Mouse (Mus musculus) CD4-positive helper T cell, adult 2 months (primary cell): ENCODE measurements around the gene Egfr.

Experiments
- DNase-seq: peaks from one replicate; pipeline ENCODE4 v3.0.0-alpha.2; 2012; ENCODE audit warnings: low read depth, missing footprints, low spot score

Egfr gene

DNA sequence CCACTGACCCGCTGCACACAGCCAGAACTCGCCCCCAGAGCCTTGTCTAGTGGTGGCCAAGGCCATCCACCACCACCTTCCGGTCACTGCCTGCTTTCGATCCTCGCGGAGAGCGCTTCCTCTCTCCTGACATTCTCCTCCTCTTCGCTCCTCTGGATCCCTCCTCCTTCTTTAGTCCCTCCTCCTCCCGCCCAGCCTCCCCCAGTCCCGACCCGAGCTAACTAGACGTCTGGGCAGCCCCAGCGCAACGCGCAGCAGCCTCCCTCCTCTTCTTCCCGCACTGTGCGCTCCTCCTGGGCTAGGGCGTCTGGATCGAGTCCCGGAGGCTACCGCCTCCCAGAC, at the start of gene Egfr:
Egfr (plus strand) TSS at position 197 of the 342 bp plus-strand sequence.
- no peak for DNase-seq

DNA sequence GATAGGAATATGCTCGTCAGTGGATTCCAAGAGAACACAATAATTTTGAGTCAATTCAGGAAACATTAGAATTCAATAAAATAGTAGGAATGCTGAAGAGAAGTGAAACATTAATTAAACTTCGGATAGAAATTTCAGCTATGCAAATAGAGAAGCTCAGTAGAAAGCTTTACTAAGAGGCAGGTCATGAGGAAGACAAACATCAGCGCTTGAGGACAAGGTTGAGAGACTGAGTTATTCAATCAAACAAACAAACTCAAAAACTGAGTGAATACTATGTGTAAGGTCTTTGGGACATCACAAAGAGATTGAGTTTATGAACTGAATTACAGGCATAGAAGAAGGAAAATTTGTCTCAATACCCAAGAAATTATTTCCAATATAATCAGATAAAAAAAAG, 48.8 kb upstream of the Egfr start:
- DNase-seq = no peak

DNA sequence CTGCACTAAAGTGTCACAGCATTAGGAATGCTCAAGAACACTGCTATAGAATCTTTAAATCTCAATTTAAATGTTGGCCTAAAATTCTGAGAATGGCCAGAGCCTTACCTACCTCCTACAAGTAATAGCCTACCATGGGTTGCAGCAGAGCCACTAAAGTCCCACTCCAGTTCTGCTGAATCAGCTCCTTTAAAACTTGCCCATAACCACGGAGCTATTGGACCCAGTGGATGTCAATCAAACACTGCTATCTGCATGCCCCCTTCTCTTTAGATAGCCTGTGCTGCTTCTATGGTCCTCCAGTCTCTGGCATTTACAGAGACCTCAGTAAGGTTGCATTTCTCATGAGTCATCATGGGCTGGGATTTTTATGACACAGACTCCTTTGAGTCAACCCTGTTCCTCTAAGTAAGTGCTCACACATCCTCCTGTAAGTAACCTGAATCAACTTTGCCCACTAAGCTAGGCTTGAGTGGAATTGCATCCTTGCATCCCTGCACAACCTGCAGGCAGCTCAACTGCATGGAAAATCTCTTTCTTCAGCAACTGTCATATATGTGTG, 16.8 kb upstream of the Egfr start:
- DNase-seq = no peak

DNA sequence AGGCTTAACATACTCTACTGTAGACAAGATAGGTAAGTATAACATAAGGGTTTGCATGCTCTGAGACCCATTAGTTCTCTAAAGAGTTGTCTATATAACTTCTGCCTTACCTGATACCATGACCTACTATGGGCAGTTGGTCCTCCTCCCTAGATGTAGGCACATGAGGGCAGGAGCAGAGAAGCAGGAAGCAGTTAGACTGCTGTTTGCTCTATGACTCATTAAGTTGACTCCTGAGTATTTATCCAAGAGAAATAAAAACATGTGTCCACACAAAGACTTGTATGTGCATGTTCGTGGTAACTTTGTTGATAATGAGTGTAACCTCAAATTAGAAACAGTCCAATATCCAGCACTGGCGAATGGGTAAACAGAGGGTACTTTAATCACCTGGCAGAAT, 14.7 kb upstream of the Egfr start:
- DNase-seq = no peak

DNA sequence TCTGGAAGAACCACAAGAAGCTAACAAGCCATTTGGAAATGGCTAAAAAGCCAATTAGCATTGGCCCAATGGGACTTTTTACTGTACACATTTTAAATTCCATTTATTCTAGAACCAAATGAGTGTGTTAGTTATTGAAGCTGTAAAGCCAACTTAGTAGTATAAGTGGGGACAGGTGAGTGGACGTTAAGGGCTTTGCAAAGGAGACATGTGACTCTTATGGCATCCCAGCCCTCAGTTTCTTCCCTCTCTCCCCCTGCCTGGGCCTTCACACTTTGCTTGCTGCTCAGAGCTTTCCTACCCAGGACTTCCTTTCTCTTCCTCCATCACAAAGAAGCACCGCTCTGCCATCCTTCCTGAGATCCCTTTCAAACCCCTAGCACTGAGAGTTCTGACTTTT, 13.3 kb upstream of the Egfr start:
- no peak for DNase-seq

DNA sequence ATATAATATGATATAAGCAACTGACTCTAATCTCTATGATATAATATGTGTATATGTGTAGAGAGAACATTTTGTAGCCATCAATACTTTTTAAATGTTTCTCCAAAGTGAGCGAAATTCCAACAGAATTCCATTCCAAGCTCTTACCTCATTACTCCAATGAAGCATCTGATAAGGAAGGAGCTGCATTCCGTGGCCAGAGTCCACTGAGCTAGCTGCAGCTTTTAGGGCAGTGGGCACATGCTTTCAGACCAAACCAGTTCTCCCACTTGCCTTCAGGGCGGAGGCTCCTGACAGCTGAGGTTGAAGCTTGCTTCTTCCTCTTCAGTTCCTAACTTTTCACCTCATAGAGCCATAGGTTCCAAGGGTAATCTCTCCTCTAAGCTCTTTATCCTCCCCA, 12.8 kb upstream of the Egfr start:
- no peak for DNase-seq

DNA sequence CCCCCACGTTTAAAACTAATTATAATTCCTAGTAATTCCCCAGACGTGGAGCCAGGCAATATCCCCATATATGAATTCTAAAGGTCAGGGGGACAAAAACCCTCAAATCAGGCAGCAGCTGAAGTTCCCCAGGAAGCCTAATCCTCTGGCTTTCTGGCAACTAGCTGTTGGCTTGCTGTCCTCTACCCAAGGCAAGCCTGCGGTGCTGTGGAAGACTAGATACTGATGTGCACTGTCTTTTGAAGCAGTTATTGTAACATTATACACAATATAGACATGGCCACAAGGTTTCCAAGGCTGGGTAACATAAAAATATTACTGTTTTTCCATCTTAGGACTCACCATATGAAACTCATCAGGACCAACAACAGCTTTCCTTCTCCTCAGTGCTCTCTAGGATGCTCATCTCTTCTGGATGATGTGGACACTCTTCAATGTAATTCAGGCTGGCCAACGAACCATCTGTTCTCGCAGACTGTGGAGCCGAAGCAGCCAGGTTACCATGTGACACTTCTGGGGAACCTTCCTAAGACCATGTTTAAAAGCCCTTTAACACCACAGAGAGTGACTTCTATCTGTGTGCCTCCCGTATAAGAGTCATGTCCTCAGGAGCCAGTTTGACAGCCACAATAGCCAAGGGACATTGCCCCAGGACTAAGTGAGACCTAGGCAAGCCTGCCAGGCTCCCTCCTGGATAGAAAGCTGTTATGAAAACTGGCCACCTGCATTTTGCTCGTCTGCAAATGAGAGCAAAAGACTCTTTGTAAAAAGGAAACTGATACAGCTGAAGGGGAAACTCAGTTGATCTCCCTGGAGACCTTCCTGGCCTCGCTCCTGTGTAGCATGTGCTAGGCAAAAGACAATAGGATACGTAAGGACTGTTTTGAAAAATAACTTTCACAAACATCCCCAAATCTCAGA, 11.1 kb upstream of the Egfr start:
- DNase-seq = no peak

DNA sequence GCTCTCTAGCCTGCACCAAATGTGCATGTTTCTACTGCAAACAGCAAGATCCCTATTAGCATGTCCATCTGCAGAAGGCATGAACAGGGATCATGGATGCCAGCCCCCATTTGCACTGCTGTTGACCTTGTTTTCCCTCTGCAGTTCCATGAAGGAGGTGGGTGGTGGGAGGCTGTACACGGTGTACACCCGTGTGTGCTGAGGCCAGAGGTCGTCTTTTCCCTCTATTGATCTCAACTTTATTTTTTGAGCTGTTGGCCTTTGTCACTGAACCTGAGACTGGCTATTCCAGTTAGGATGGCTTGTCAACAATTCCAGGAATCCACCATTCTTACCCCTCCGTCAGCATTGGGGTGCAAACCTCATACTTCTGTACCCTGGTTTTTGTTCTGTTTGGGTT, 9.8 kb upstream of the Egfr start:
- no peak for DNase-seq

DNA sequence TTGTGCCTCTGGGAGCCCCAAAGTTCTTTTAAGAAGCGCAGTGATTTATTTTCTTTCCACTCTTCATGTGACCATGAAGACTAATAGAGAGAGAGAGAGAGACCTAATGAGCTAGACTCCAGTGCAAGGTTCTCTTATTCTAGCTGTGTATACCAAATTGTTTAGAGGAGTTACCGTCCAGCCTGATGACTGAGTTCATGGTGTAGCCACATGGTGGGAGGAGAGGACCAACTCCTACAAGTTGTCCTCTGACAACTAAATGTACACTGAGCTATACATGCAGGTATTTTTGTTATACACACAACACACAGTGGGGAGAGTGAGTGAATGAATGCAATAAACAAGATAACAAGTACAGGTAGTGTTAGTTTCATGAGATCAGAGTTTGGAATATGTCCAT, 9.2 kb upstream of the Egfr start:
- DNase-seq = no peak

DNA sequence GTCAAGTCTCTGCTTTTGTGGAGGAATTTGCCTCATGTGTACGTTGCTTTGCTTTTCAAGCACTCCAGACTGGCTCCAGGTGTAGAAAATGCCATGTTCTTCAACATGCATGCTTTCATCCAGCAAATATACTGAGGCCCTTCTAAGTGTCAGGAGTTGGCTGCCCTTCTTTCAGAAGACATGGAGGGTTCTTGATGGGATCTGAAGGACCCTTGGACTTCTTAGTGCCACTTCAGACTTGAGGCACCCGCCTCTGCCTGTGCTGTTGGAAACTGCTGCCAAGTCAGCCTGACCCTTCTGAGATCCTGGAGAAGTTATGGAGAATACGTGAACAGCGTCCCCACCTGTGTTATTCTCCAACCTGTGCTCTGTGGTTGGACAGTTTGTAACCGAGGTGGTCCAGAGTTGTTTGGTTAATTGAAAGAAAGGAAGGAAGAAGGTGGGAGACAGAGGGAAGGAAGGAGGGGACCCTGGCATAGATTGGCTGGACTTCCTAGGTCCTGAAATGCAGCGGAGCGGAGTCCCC, 483 bp upstream of the Egfr start:
- no peak for DNase-seq

DNA sequence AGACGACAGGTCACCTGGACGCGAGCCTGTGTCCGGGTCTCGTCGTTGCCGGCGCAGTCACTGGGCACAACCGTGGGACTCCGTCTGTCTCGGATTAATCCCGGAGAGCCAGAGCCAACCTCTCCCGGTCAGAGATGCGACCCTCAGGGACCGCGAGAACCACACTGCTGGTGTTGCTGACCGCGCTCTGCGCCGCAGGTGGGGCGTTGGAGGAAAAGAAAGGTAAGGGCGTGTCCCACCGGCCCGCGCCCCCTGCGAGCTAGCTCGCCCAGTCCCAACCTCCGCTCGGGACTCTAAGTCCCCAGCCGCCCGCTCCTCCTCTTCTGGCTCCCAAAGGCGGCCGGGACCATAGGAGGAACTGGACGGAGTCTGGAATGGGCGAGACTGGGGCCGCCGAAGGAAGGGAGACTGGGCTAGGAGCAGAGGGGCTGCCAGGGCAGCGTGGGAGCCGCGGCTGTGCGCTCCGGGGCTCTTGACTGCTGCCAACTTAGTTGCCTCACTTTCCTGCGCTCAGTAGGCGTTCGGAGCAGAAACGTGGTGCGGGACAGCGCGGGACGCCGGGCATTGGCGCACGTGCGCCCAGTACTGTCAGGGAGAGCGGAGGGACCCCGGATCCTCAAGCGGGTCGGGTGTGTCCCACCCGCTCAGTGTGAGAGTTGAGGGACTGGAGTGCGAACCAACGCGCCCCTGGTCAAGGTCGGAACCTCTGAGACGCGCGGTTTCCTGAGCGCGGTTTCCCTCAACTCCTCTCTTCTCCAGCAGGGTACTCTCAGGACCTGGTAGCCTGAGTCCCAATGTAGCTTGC, 548 bp downstream of the Egfr start:
- DNase-seq = no peak

DNA sequence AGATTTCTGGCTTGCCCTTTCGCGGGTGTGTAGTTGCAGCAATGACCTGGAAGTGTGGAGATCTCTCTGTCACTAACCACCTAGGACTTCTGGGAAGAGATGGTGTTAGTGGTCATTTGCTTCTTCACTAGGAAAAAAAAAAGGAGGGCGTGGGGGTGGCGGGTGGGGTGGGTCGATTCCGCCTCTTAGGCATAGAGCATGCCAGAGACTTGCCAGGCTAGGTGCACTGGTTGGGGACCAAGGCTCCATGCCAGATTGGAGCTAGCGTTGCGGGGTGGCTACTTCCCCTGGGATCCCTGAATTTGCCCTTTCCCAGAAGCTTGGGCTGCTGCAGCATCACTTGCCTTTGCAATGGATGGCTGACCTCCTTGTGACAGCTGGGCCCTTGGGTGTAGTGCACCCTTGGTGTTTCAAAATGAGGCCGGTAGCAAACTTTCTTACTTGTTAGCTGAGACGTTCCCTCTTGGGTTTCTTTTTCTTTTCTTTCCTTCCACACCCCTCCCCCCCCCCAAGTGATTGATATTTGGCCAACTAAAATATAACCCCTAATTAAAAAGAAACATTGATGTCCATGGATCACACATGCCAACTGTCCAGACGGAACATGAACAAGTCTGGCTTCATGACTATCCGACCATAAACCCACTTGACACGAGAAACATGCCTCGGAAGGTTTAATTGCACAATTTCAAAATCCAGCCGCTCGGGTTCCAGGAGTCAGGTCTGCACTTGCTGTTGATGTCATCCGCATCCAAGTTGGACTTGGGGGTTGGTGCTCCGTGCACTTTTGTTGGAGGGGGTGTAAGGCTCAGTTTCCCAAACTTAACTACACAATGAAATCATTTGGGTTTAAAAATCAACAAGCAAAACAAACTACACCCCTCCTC, 1.4 kb downstream of the Egfr start:
- DNase-seq = no peak

DNA sequence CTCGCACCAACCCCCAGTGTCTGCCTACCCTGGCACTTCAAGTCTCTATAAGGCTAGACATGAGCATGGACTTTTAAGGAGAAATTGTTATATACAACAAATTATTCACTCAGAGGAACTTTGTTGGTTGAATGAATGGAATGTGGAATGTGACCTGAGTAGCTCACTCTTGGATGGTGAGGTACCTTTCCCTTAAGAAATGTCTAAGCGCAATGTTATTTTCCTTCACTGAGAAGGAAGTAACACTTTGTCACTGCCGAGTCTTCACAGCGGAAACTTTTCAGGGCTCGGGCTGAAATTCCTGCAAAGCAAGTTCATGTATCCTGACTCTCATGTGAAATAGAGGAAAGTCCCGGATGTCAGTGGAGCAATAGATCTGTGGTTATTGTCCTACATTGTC, 7.9 kb downstream of the Egfr start:
- no peak for DNase-seq

DNA sequence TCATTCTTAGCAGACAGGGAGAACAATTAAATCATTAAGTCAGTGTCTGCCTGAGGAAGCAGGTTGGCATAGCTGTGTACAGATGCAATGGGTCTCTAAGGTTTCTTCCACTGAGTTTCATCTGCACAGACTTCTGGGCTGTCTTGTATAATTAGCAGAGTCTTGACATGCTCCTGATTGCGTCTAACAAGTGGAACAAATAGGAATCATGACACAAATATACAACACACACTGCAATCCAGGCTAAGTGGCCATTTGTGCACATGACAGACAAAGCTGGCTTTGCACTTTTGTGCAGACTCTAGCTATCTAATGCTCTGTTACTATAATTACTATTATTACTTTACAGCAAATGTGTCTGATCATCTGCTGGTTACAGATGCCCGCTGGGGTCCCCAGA, 9.2 kb downstream of the Egfr start:
- DNase-seq = no peak

DNA sequence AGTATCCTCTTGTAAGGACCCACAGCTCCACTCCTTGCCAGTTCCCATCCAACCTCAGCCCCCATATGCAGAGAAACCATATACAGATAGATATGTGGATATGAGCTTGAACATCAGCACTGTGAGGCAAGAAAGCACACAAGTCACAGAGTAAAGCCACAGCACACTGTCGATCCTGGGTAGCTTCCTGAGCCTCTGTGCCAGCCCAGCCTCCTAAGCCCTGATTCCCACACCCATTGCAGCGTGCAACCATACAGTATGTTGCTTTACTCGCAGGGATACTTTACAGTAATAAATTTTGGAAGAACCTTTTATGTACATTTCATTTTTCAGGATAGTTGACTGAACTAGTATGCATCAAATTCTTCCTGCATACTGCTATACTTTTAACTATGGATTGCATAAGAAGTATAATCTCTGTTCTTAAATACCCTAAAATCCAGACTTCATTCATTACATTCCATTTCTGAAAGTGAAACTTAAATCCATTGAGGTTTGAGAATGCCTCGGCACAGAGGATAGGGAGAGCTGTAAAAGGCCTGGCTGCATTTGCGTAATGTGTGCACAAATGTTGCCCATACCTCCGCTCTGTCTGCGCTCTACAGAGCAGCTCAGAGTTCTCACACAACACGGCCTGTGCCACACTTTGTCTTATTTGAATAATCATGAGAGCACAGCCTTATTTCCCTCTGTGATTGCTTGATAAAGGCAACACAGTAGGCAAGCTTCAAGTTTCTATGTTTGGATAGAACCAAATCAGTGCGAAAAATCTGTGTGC, 14.2 kb downstream of the Egfr start:
- no peak for DNase-seq

DNA sequence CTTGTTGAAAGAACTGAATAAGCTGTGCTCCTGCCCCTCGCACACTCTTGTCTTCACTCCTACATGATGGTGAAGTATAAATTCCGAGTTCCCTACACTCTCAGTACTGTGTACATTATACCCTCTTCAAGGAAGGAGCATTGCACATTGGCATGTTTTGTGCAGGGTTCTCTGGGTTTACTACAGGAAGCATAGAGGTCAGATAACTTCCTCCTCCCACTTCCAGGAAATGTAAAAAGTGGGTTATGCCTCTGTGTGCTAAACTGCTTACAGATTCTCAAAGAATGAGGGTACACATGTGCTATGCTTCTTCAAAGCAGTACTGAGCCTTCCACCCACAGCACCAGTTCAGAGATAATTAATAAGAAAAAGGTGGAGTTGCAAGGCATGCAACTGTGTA, 16.0 kb downstream of the Egfr start:
- DNase-seq = peak; percentile 19

DNA sequence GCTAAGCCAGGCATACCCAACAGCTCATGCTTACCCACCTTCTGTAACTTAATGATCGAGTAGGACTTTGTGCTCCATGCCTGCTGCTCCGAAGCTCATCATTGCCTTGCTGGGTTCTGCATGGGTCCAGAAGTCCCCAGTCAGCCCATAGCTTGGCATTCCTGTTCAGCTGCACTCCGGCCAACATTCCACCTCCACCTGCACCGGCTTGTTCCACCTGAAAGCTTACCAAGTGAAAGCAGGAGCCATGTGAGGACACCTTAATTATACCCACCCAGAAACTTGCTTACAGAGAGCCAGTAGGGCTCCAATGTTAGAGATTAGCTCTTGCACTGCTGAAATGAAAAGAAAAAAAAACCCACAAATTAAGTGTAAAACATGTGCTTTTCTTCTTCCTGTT, 17.3 kb downstream of the Egfr start:
- DNase-seq = no peak

DNA sequence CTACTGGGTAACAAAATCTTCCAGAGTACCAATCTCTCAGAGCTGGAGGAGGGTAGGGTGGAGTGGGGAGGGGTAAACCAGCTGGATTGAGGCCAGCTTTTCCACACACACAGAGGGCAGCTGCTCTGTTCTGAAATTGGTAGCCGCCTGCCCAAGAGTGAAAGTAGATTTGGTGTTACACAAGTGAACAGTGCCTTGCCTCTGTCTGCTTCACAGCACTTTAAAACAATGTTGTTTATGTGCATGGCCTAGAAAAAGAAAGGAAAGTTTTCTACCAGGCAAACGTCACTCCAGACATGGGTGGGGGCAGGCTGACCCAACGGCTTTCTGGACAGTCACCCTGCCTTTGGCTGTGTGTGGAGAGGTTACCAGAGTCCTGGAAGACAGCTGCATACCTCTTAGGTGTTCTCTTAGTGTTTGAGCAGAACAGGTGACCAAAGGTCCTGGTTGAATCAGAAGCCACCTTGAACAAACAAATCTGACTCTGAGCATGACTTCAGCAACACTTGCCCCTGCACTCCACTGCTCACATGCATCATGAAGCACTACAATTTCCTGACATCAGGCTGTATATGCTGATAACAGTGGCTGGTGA, 17.8 kb downstream of the Egfr start:
- DNase-seq = peak; percentile 15

DNA sequence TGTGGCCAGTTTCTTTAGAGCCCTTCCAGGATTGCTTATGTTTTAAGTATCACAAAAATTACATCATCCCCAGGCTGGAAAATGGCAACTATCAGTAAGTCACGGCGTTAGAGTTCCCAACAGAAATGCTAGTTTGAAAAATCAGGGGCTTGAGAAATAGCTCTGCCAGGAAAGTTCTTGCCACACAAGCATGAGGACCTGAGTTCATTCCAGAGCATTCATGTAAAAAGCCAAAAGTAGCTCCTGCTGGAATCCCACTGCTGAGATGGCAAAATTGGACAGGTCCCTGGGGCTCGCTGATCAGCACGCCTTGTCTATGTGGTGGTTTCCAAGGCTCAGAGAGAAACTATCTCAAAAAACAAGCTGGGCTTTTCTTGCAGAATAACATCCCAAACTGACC, 19.0 kb downstream of the Egfr start:
- DNase-seq = no peak

DNA sequence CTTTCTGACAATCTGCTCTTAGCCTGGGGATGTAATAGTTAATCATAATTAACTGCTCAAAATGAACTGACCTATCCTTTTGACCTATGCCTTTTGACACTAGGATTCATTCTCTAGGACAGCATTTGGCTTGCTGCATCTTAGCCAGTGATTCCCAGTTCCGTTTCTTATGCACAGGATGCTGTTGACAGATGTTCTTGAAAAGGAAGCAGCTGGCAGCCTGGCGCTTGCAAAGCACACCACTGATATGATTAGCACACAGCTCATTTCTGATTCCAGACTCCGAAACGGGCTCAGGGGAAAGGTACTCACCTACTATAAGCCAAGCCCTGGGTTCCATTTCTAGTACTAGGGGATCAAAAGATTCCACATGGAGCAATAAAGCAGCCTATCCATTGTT, 20.7 kb downstream of the Egfr start:
- DNase-seq = no peak
